Mouse (Mus musculus): ENCODE results near the gene Diras2. TPM values are rescaled to one million over a fixed set of nuclear protein-coding genes. Genes with fewer than 3 reads are reported as not detected.
"Not testable (repeated sequence)": the region's sequence is repeated elsewhere in the genome, so short reads cannot be mapped to it uniquely, and the experiment has no call there.

Diras2 gene
- polyA plus RNA-seq, 1 experiment from 2014 or later = 5.0 TPM

- no peak for ATAC-seq (ENCODE audit: low FRiP score, low read depth)
Measured at GRCm38 (mm10) chr13:52512356-52512755, 18.7 kb downstream of the Diras2 start.

GRCm38 (mm10) chr13:52510172-52510880 is 20.8 kb downstream of the Diras2 start:
- no peaks in the 10 kb centered on the region for H3K4me1 ChIP-seq (replicated peaks)
- no peaks in the 10 kb centered on the region for H3K9me3 ChIP-seq
- ATAC-seq (ENCODE audit: low FRiP score, low read depth) = no peak
- H3K36me3 ChIP-seq = peaks cover 6% of the 10 kb centered on the region; the same call in 1 of the 2 replicates
- H3K27me3 ChIP-seq = no peaks in the 10 kb centered on the region
- H3K4me3 ChIP-seq = no peak overlapping the region
- H3K9ac ChIP-seq = no peak overlapping the region
- no peak overlapping the region for H3K4me2 ChIP-seq
- 79% methylated on average over 4 of the region's 4 CpGs for WGBS
- no peak overlapping the region for H3K27ac ChIP-seq (replicated peaks)

More at GRCm38 (mm10) chr13:52512356-52512755, 18.7 kb downstream of the Diras2 start:
- Histone ChIP-seq H3K9ac (no peak overlapping the region), H3K9me3 (no peaks in the 10 kb centered on the region), H3K36me3 (peaks cover 6% of the 10 kb centered on the region; the same call in 1 of the 2 replicates), H3K4me3 (no peak overlapping the region), H3K27ac (replicated peaks) (no peak overlapping the region), H3K4me2 (no peak overlapping the region), H3K4me1 (replicated peaks) (no peaks in the 10 kb centered on the region), H3K27me3 (no peaks in the 10 kb centered on the region)
- whole genome bisulfite sequencing = 46% methylated on average over 5 of the region's 5 CpGs

- Histone ChIP-seq H3K4me1 (replicated peaks) (no peaks in the 10 kb centered on the region), H3K27ac (replicated peaks) (no peak overlapping the region), H3K36me3 (peaks cover 6% of the 10 kb centered on the region; the same call in 1 of the 2 replicates), H3K9ac (no peak overlapping the region), H3K4me3 (no peak overlapping the region), H3K9me3 (no peaks in the 10 kb centered on the region), H3K4me2 (no peak overlapping the region), H3K27me3 (no peaks in the 10 kb centered on the region)
- ATAC-seq (ENCODE audit: low FRiP score, low read depth) = no peak
- 92% methylated on average over 35 of the region's 35 CpGs for WGBS
Measured at GRCm38 (mm10) chr13:52507460-52508293, 23.4 kb downstream of the Diras2 start.

- WGBS = 81% methylated on average over 3 of the region's 3 CpGs
- H3K4me2 ChIP-seq; H3K27me3 ChIP-seq; H3K4me3 ChIP-seq; H3K4me1 ChIP-seq (replicated peaks); H3K36me3 ChIP-seq; H3K9me3 ChIP-seq; H3K27ac ChIP-seq (replicated peaks); H3K9ac ChIP-seq; ATAC-seq (ENCODE audit: low FRiP score, low read depth): not testable (repeated sequence)
Measured at GRCm38 (mm10) chr13:52506822-52507221, 24.3 kb downstream of the Diras2 start.

GRCm38 (mm10) chr13:52505683-52506285 is 25.3 kb downstream of the Diras2 start:
- not testable (repeated sequence) for H3K9ac ChIP-seq; H3K4me1 ChIP-seq (replicated peaks); H3K36me3 ChIP-seq; H3K9me3 ChIP-seq; H3K4me3 ChIP-seq; H3K27ac ChIP-seq (replicated peaks); H3K4me2 ChIP-seq; ATAC-seq (ENCODE audit: low FRiP score, low read depth); H3K27me3 ChIP-seq
- 82% methylated on average over 5 of the region's 5 CpGs for WGBS

- H3K9ac ChIP-seq = no peak overlapping the region
- H3K4me3 ChIP-seq = no peak overlapping the region
- ATAC-seq (ENCODE audit: low FRiP score, low read depth) = peak; percentile 34; the same call in 1 of the 2 replicates
- H3K4me2 ChIP-seq = no peak overlapping the region
- no peaks in the 10 kb centered on the region for H3K27me3 ChIP-seq
- peaks cover 8% of the 10 kb centered on the region for H3K4me1 ChIP-seq (replicated peaks)
- no peaks in the 10 kb centered on the region for H3K9me3 ChIP-seq
- H3K36me3 ChIP-seq = no peaks in the 10 kb centered on the region
- H3K27ac ChIP-seq (replicated peaks) = peak overlapping the region; percentile 72
- 47% methylated on average over 8 of the region's 8 CpGs for whole genome bisulfite sequencing
Measured at GRCm38 (mm10) chr13:52501686-52502085, 29.4 kb downstream of the Diras2 start.

- 80% methylated on average over 4 of the region's 4 CpGs for WGBS
- Histone ChIP-seq H3K27ac (replicated peaks) (no peak overlapping the region), H3K36me3 (no peaks in the 10 kb centered on the region), H3K4me3 (no peak overlapping the region), H3K9me3 (no peaks in the 10 kb centered on the region), H3K4me2 (no peak overlapping the region), H3K27me3 (no peaks in the 10 kb centered on the region), H3K9ac (no peak overlapping the region), H3K4me1 (replicated peaks) (peaks cover 8% of the 10 kb centered on the region)
- no peak for ATAC-seq (ENCODE audit: low FRiP score, low read depth)
Measured at GRCm38 (mm10) chr13:52497029-52497550, 34.0 kb downstream of the Diras2 start.

GRCm38 (mm10) chr13:52488821-52489220 is 42.3 kb downstream of the Diras2 start:
- Histone ChIP-seq H3K4me3 (no peak overlapping the region), H3K9me3 (no peaks in the 10 kb centered on the region; the same call in 1 of the 2 replicates), H3K36me3 (no peaks in the 10 kb centered on the region), H3K27ac (replicated peaks) (no peak overlapping the region), H3K9ac (no peak overlapping the region), H3K4me2 (no peak overlapping the region), H3K27me3 (no peaks in the 10 kb centered on the region), H3K4me1 (replicated peaks) (no peaks in the 10 kb centered on the region)
- WGBS = 87% methylated on average over 7 of the region's 7 CpGs
- ATAC-seq (ENCODE audit: low FRiP score, low read depth) = no peak

GRCm38 (mm10) chr13:52484064-52484463 is 47.0 kb downstream of the Diras2 start:
- Histone ChIP-seq H3K4me2 (no peak overlapping the region), H3K27me3 (no peaks in the 10 kb centered on the region), H3K9ac (no peak overlapping the region), H3K27ac (replicated peaks) (no peak overlapping the region), H3K9me3 (no peaks in the 10 kb centered on the region), H3K4me3 (no peak overlapping the region), H3K4me1 (replicated peaks) (no peaks in the 10 kb centered on the region), H3K36me3 (no peaks in the 10 kb centered on the region)
- 84% methylated on average over 4 of the region's 4 CpGs for WGBS
- ATAC-seq (ENCODE audit: low FRiP score, low read depth) = no peak

GRCm38 (mm10) chr13:52481786-52482185 is 49.3 kb downstream of the Diras2 start:
- Histone ChIP-seq H3K36me3 (no peaks in the 10 kb centered on the region), H3K27me3 (no peaks in the 10 kb centered on the region), H3K27ac (replicated peaks) (no peak overlapping the region), H3K9me3 (no peaks in the 10 kb centered on the region), H3K9ac (no peak overlapping the region), H3K4me3 (no peak overlapping the region), H3K4me1 (replicated peaks) (no peaks in the 10 kb centered on the region), H3K4me2 (no peak overlapping the region)
- ATAC-seq (ENCODE audit: low FRiP score, low read depth) = no peak
- 81% methylated on average over 2 of the region's 2 CpGs for WGBS

GRCm38 (mm10) chr13:52479146-52479545 is 51.9 kb downstream of the Diras2 start:
- no peak for ATAC-seq (ENCODE audit: low FRiP score, low read depth)
- Histone ChIP-seq H3K36me3 (no peaks in the 10 kb centered on the region), H3K27ac (replicated peaks) (no peak overlapping the region), H3K4me3 (no peak overlapping the region), H3K9me3 (no peaks in the 10 kb centered on the region), H3K4me2 (no peak overlapping the region), H3K4me1 (replicated peaks) (no peaks in the 10 kb centered on the region), H3K27me3 (no peaks in the 10 kb centered on the region), H3K9ac (no peak overlapping the region)
- 94% methylated on average over 5 of the region's 5 CpGs for WGBS
